Mouse (Mus musculus): Measurements from ENCODE around the gene Umodl1. TPM values are rescaled to one million over a fixed set of nuclear protein-coding genes. Genes with fewer than 3 reads are reported as not detected.

Gene Umodl1
- polyA plus RNA-seq, 1 experiment = 0.01 TPM

DNA sequence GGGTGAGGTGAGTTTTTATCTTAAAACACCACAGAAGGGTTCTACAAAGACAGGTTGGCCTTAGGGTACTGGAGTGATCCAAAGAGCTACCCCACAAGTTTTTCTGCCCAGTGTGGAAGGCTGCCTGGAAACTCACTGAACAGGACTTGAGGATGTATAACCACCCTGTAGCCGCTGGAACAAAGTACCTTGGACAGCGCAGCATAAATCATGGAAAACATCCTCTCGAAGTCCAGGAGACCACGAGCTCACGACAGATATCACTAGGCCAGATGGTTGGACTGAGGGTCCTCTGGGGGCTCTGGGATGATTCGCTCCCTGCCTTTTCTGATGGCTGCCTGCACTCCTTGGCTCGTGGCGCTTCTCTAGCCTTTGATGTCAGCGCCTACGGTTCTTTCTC, 24.1 kb downstream of the Umodl1 start:
- H3K9me3 ChIP-seq (ENCODE audit: control insufficient read depth, low read length) = no peaks in the 10 kb centered on the region
- no peak overlapping the region for H3K4me3 ChIP-seq (replicated peaks)
- H3K36me3 ChIP-seq (ENCODE audit: control insufficient read depth) = no peaks in the 10 kb centered on the region
- H3K4me1 ChIP-seq (ENCODE audit: control insufficient read depth) = no peaks in the 10 kb centered on the region
- TF ChIP-seq TAL1 (IDR thresholded peaks at IDR 0.05; ENCODE audit: low read length) (no peak), GATA1 (IDR thresholded peaks at IDR 0.05; ENCODE audit: low read length) (no peak)
- no peaks in the 10 kb centered on the region for H3K27me3 ChIP-seq (ENCODE audit: control insufficient read depth)

DNA sequence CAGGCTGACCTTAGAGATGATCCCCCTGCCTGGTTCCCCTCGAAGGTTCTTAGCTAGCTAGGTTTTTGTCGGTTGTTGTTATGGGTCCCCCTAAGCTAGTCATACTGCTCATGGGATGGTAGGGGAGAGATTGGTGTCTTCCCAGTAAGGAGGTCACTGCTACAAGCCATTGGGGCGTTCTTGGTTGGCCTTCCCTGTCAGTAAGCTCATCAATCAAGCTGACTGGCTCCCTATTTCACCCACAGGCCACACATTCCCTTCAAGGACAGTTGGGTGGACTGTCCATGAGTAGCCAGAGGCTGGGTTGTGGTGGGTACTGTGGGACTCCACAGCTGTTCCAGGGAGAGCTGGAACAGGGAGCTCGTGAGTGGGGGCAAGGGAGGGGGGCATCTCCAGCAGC, 29.1 kb downstream of the Umodl1 start:
- Histone ChIP-seq H3K4me3 (replicated peaks) (no peak overlapping the region), H3K36me3 (ENCODE audit: control insufficient read depth) (no peaks in the 10 kb centered on the region), H3K27me3 (ENCODE audit: control insufficient read depth) (no peaks in the 10 kb centered on the region), H3K4me1 (ENCODE audit: control insufficient read depth) (no peaks in the 10 kb centered on the region), H3K9me3 (ENCODE audit: control insufficient read depth, low read length) (no peaks in the 10 kb centered on the region)
- no peak for TF ChIP-seq TAL1 (IDR thresholded peaks at IDR 0.05; ENCODE audit: low read length)
- TF ChIP-seq GATA1 (IDR thresholded peaks at IDR 0.05; ENCODE audit: low read length) = no peak

DNA sequence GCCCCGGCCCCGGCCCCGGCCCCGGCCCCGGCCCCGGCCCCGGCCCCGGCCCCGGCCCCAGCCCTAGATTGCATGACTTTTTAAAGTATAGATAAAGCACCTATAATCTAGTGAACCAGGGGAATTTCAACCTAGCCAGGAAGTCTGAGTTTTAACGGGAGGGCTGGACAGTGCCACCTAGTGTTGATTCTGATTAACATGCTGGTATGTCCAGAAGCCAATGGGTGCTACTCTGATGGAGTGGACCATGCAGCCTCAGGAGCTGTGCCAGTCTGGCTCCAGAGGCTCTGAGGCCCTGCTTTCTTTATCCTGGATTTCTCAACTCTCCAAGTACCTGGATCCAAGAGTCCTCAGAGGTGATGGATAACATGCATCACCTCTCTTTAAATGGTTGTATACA, 35.8 kb downstream of the Umodl1 start:
- no peaks in the 10 kb centered on the region for H3K36me3 ChIP-seq (ENCODE audit: control insufficient read depth)

DNA sequence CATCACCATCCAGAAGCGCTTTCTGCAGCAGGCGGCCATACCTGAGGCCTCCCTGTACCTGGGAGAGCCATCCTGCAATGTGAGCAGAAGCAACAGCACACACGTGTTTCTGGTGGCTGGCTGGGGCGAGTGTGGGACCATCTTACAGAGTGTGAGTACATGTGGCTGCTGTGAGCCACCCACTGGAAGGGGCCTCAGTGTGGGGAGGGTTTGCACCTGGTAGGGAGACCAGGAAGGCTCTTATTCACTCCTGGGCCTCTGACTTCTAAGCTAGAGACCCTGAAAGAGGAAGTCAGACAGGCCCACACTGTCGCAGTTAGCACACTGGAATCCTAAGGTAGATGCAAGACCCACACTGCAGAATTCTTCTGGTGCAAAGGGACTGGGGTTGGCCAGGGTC, 41.9 kb downstream of the Umodl1 start:
- H3K27me3 ChIP-seq (ENCODE audit: control insufficient read depth) = no peaks in the 10 kb centered on the region
- H3K36me3 ChIP-seq (ENCODE audit: control insufficient read depth) = no peaks in the 10 kb centered on the region
- H3K9me3 ChIP-seq (ENCODE audit: control insufficient read depth, low read length) = no peaks in the 10 kb centered on the region
- TF ChIP-seq GATA1 (IDR thresholded peaks at IDR 0.05; ENCODE audit: low read length) = no peak
- no peaks in the 10 kb centered on the region for H3K4me1 ChIP-seq (ENCODE audit: control insufficient read depth)
- H3K4me3 ChIP-seq (replicated peaks) = no peak overlapping the region

More for the DNA sequence above, 35.8 kb downstream of the Umodl1 start:
- Histone ChIP-seq H3K9me3 (ENCODE audit: control insufficient read depth, low read length) (no peaks in the 10 kb centered on the region), H3K4me3 (replicated peaks) (no peak overlapping the region), H3K27me3 (ENCODE audit: control insufficient read depth) (no peaks in the 10 kb centered on the region), H3K4me1 (ENCODE audit: control insufficient read depth) (no peaks in the 10 kb centered on the region)
- TF ChIP-seq GATA1 (IDR thresholded peaks at IDR 0.05; ENCODE audit: low read length) (no peak), TAL1 (IDR thresholded peaks at IDR 0.05; ENCODE audit: low read length) (no peak)

DNA sequence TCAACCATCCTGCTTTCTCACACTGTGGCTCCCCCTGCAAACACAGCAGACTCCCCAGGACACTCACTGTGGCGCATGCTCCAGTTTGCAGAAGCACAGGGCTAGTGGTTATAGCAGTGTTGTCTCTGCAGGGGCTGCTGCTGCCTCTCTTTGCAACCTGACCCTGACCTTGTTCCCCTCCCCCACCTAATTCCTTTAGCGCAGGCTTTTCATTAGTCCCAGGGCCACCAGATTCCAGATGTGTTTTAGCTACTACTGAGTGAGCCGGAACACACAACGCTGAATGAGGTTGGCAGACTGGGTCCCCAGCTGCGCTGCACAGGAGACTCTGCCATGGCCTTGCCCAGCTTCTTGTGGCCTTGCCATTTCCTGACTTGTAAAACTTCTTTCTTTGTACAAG, 46.5 kb downstream of the Umodl1 start:
- Histone ChIP-seq H3K36me3 (ENCODE audit: control insufficient read depth) (no peaks in the 10 kb centered on the region), H3K4me1 (ENCODE audit: control insufficient read depth) (no peaks in the 10 kb centered on the region), H3K27me3 (ENCODE audit: control insufficient read depth) (no peaks in the 10 kb centered on the region), H3K4me3 (replicated peaks) (no peak overlapping the region), H3K9me3 (ENCODE audit: control insufficient read depth, low read length) (no peaks in the 10 kb centered on the region)
- TF ChIP-seq TAL1 (IDR thresholded peaks at IDR 0.05; ENCODE audit: low read length) (no peak), GATA1 (IDR thresholded peaks at IDR 0.05; ENCODE audit: low read length) (no peak)

DNA sequence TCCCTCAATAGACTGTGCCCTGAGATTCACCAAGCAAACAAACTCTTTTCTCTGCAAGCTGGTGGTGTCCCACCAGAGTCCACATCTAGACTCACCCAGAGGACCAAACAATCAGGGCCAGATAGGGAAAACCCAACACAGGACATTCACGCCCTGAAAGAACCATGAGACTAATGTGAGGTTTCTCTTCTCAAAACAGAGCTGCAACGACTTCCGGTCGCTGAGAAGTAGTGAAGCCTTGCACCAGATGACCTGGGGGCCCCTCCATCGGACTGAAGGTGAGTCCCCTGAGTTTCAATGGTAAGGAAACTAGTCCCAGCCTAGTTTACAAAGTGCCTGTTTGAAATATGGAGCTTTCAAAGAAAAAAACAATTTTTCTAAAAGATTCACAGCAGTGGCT, 48.2 kb downstream of the Umodl1 start:
- Histone ChIP-seq H3K4me1 (ENCODE audit: control insufficient read depth) (no peaks in the 10 kb centered on the region), H3K4me3 (replicated peaks) (no peak overlapping the region), H3K27me3 (ENCODE audit: control insufficient read depth) (no peaks in the 10 kb centered on the region), H3K9me3 (ENCODE audit: control insufficient read depth, low read length) (no peaks in the 10 kb centered on the region), H3K36me3 (ENCODE audit: control insufficient read depth) (no peaks in the 10 kb centered on the region)
- TF ChIP-seq TAL1 (IDR thresholded peaks at IDR 0.05; ENCODE audit: low read length) (no peak), GATA1 (IDR thresholded peaks at IDR 0.05; ENCODE audit: low read length) (no peak)

DNA sequence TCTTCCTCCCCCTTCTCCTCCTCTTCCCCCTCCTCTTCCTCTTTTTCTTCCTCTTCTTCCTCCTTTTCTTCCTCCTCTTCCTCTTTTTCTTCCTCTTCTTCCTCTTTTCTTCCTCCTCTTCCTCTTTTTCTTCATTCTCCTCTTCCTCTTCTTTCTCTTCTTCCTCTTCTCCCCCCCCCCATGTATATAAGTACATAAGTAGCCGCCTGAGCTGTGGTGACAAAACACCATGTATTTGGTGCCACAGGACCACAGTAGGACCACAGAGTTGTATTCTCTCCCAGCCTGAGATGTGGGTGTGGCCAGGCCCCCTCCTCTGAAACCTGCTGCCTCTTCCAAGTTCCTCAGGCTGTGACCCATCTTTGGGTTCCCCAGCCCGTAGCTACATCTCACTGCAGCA, 50.8 kb downstream of the Umodl1 start:
- H3K4me3 ChIP-seq (replicated peaks) = no peak overlapping the region
- no peaks in the 10 kb centered on the region for H3K27me3 ChIP-seq (ENCODE audit: control insufficient read depth)
- no peak for TF ChIP-seq GATA1 (IDR thresholded peaks at IDR 0.05; ENCODE audit: low read length)
- no peak for TF ChIP-seq TAL1 (IDR thresholded peaks at IDR 0.05; ENCODE audit: low read length)
- no peaks in the 10 kb centered on the region for H3K9me3 ChIP-seq (ENCODE audit: control insufficient read depth, low read length)
- H3K36me3 ChIP-seq (ENCODE audit: control insufficient read depth) = no peaks in the 10 kb centered on the region
- H3K4me1 ChIP-seq (ENCODE audit: control insufficient read depth) = no peaks in the 10 kb centered on the region

DNA sequence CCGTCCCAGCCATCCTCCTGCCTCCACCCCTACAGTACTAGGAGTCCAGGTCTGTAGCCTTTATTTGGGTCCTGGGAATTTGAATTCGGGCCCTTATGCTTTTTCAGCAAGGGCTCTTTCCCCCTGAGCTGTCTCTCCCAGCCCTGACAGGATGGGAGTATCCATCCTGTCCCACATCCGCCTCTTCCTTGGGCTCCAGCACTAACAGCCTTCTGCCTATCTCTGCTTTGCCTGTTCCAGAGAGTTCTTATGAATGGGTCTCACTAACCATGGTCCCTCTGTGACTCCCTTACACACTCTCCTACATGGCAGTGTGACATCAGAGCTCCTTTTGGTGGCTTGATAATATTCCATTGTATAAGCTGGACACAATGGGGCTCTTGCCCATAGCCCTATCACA, 52.9 kb downstream of the Umodl1 start:
- no peaks in the 10 kb centered on the region for H3K4me1 ChIP-seq (ENCODE audit: control insufficient read depth)
- H3K9me3 ChIP-seq (ENCODE audit: control insufficient read depth, low read length) = no peaks in the 10 kb centered on the region

DNA sequence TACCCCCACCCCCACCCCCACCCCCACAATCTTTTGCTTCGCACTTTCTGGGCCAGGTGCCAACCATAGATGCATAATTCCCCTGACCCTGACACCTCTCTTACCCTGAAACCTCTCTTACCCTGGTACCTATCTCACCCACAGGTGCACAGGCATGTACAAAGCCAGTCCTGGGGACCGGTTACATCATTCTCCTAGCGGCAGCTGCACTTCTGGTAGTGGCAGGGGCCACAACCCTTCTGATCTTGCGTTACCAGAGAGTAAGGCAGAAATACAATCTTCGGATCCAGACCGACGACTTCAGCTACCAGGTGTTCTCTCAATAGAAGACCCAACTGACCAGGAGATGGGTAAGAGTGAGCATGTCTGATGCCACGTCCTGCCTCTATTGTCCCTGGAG, 54.0 kb downstream of the Umodl1 start:
- Histone ChIP-seq H3K4me3 (replicated peaks) (no peak overlapping the region), H3K27me3 (ENCODE audit: control insufficient read depth) (no peaks in the 10 kb centered on the region), H3K4me1 (ENCODE audit: control insufficient read depth) (no peaks in the 10 kb centered on the region), H3K36me3 (ENCODE audit: control insufficient read depth) (no peaks in the 10 kb centered on the region), H3K9me3 (ENCODE audit: control insufficient read depth, low read length) (no peaks in the 10 kb centered on the region)
- TF ChIP-seq GATA1 (IDR thresholded peaks at IDR 0.05; ENCODE audit: low read length) (no peak), TAL1 (IDR thresholded peaks at IDR 0.05; ENCODE audit: low read length) (no peak)

More for the DNA sequence above, 52.9 kb downstream of the Umodl1 start:
- TF ChIP-seq TAL1 (IDR thresholded peaks at IDR 0.05; ENCODE audit: low read length) (no peak), GATA1 (IDR thresholded peaks at IDR 0.05; ENCODE audit: low read length) (no peak)
- H3K27me3 ChIP-seq (ENCODE audit: control insufficient read depth) = no peaks in the 10 kb centered on the region
- H3K4me3 ChIP-seq (replicated peaks) = no peak overlapping the region
- H3K36me3 ChIP-seq (ENCODE audit: control insufficient read depth) = no peaks in the 10 kb centered on the region
